Mouse (Mus musculus): ENCODE data around the gene Shld1. TPM values are rescaled to one million over a fixed set of nuclear protein-coding genes. Genes with fewer than 3 reads are reported as not detected.

Gene Shld1
- total RNA-seq, 2 experiments from 2014 or later, result 6.2 to 6.9 TPM

DNA sequence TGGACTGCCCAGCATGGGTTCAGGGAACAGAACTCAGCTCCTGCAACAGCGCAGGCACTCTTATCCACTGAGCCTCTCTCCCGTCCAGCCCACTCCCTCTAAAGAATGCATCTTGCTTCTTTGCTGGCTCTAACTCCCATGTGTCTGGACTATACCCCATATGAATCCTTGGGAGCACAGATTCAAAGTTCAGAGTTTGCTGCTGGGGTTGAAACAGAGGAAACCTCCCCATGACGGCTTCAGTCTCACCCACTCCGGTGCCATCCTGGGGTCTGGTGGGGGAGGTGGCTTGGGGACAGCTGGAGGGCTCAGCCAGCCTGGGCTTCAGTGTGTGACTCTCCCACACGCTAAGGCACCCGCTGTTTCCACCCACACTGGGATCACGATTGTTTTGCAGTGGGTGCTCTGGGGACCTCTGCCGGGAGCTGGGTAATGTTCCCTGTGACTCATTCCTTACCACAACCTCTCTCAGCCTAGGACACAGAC lies 55.2 kb downstream of the Shld1 start:
- DNase-seq, result no peak
- TF ChIP-seq CTCF (IDR thresholded peaks at IDR 0.05), result no peak
- Histone ChIP-seq H3K27ac (no peak overlapping the region), H3K4me3 (no peak overlapping the region)
- intact Hi-C loops (cut with DNase I), result no loop called here

DNA sequence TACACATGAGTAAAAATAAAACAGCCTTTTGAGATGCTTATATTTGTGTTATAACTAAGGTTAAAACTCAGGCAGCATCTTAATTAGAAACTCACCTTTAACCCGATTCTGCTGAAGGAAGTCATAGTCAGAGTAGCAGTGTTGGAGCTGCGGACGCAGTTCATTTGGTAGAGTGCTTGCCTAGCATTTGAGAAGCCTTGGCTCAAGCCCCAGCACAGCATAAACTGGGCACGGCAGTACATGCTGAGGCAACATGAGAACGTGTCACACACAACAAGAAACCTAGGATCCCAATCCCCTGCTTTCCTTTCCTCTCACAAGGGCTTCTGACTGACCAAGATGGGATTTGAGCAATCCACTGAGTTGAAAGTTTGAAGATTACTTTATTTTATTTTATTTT lies 58.1 kb downstream of the Shld1 start:
- intact Hi-C loops (cut with DNase I), result no loop called here
- Histone ChIP-seq H3K4me3 (no peak overlapping the region), H3K27ac (peak overlapping the region; percentile 41)
- peak; percentile 81 for DNase-seq
- TF ChIP-seq CTCF (IDR thresholded peaks at IDR 0.05), result no peak

DNA sequence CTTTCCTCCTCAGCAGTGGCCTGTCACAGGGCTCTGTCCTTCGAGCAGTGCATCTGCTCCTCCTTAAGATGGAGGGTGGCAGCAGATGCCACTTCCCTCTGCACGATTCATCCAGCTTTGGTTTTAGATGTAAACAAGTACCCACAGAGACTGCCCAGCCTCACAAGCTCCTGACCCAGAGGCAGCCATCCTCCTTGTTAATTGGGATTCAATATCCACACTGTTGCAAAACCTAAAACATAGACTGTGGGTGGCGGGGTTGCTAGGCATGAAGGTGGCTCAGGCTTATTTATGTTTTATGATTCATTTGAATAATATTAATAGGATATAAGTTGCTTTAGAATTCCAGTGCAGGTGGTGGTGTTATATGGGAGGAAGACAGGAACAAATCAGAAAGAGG lies 59.4 kb downstream of the Shld1 start:
- intact Hi-C loops (cut with DNase I), result no loop called here
- DNase-seq, result no peak
- Histone ChIP-seq H3K4me3 (no peak overlapping the region), H3K27ac (no peak overlapping the region)
- TF ChIP-seq CTCF (IDR thresholded peaks at IDR 0.05), result no peak

DNA sequence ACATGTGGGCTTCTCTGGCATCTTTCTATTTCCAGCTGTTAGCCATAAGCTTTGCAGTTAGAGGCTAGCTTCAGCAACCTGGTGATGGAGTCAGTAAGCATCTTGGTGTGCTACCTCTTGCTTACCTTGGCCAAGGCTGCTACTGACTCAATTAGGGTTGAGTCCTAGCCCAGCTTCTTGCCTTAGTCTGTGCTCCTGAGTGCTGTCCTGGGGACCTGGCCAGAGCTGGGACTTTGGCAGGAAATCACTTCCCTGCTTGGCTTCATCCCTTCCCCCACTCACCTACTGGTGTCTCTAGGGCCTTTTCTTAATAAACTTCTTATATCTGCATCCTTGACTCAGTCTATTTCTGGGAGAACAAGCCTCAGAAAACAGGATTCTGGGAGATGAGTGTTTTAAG lies 64.0 kb downstream of the Shld1 start:
- intact Hi-C loops (cut with DNase I), result no loop called here
- TF ChIP-seq CTCF (IDR thresholded peaks at IDR 0.05), result no peak
- DNase-seq, result no peak
- H3K4me3 ChIP-seq, result no peak overlapping the region
- H3K27ac ChIP-seq, result no peak overlapping the region

DNA sequence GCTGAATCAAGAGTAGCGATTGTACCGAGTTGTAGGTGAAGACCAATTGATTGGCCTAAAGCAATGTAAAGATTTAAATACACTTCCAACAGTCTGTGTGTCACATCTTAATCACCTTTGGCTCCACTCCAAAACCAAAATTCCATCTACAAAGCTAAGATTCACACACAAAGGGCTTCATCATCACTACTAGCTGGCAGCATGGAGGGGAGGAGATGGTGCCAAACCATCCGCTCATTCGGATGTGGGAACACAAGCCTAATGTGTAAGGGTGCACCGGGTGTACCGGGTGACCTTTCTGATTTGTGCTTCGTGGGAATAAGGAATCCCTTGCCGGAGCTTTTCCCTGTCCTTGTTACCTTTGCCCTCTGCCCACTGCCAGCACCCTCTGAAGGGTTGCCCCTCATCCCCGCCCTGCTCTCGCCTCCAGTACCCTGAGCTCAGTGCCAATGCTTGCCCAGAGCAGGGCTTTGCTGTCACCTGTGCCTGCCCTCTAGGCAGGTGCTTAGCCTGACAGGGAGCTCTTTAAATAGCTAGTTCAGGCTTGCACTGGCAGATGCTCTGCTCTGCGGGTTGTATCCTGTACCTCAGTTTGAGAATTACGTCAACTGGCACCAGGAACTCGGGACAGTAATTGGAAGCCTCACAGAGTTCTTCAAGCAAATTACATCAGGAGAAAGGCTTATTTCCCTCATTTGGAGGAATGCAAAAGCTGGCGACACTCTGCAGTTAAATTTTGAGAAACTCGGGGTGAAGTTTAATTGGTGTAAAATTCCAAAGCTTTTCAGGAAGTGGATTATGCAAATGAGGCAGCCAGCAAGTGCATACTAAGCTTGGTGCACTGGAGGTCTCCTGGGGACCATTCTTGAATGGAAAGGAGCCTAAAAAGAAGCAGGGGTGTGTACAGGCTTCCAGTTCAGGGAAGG lies 64.7 kb downstream of the Shld1 start:
- DNase-seq, result peak; percentile 35
- Histone ChIP-seq H3K4me3 (no peak overlapping the region), H3K27ac (no peak overlapping the region)
- intact Hi-C loops (cut with DNase I), result no loop called here
- no peak for TF ChIP-seq CTCF (IDR thresholded peaks at IDR 0.05)

DNA sequence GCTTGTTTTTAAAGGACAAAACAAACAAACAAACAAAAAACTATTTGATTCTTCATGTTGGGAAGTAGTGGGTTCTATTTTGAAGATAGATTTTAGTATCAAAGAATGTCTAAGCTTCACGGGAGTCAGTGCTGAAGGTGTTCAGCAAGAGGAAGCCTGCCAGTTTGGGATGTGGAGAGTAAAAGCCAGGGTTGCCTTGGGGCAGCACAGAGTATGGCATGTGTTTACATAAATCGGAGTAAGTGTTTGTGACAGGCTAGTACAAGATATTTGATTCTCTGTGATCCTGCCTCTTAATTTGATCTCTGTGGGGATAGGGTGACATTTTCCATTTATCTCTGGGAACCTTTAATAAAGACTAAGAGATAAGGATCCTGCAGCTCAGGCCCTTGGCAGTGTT lies 65.7 kb downstream of the Shld1 start:
- no peak overlapping the region for H3K4me3 ChIP-seq
- no peak for TF ChIP-seq CTCF (IDR thresholded peaks at IDR 0.05)
- no peak for DNase-seq

DNA sequence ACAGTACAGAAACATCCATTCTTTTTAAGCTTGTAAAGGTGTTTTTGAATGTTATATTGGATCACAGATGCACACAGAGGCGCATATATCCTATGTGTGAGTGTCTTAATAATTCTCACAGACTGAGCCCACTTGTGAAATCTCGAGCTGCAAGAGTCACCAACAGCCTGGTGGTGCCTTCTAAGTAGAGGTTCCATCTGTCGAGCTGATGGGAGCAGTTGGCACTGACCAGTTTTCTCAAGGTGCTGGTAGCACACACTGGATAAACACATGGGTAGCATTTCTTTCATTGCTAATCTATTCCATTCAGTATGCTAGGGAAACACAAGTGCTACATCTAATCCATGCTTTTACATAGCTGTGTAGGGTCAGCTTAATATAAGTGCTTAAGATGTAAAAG lies 66.4 kb downstream of the Shld1 start:
- DNase-seq, result no peak
- H3K4me3 ChIP-seq, result no peak overlapping the region
- TF ChIP-seq CTCF (IDR thresholded peaks at IDR 0.05), result no peak
- intact Hi-C loops (cut with DNase I), result no loop called here
- no peak overlapping the region for H3K27ac ChIP-seq

More for the DNA sequence above, 65.7 kb downstream of the Shld1 start:
- H3K27ac ChIP-seq, result no peak overlapping the region
- intact Hi-C loops (cut with DNase I), result no loop called here

DNA sequence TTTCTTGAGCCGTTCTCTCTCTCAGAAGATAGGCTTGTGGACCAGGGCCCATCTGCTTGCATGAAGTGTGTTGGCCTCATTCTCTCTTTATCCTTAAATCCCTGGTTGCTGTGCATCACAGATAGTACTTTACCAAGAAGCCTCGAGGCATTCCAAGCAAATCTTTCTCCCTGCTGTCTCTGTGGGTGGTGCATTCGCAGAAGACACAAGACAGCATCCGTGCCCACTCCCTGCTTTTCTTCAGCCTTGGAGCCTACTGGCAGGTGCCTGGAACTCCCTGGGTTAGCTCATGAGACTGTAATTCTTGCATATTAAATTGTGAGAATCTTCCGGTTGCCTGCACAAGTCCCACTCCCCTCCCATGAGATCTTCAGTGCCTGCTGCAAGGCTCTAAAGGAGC lies 71.2 kb downstream of the Shld1 start:
- H3K4me3 ChIP-seq, result no peak overlapping the region
- no peak for DNase-seq
- intact Hi-C loops (cut with DNase I), result no loop called here
- TF ChIP-seq CTCF (IDR thresholded peaks at IDR 0.05), result no peak
- H3K27ac ChIP-seq, result no peak overlapping the region

DNA sequence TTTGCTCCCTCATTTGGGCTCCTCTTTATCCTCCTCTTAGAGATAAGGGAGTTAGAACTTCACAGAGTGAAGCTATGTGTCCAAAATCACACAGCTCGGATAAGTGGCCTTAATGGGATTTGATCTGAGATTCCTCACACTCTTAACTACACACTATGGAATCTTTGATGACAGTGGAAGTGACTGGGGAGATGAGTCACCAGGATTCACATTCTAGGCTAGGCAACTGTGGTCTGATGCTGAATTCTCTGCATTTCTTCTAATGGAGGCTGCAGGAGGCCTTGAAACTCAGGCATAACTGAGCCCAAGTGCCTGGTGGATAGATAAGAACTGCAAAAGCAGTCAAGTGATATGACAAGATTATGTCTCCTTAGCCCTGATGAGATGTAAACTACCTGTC lies 84.1 kb downstream of the Shld1 start:
- no peak for TF ChIP-seq CTCF (IDR thresholded peaks at IDR 0.05)
- Histone ChIP-seq H3K27ac (no peak overlapping the region), H3K4me3 (no peak overlapping the region)
- no peak for DNase-seq
- intact Hi-C loops (cut with DNase I), result no loop called here

DNA sequence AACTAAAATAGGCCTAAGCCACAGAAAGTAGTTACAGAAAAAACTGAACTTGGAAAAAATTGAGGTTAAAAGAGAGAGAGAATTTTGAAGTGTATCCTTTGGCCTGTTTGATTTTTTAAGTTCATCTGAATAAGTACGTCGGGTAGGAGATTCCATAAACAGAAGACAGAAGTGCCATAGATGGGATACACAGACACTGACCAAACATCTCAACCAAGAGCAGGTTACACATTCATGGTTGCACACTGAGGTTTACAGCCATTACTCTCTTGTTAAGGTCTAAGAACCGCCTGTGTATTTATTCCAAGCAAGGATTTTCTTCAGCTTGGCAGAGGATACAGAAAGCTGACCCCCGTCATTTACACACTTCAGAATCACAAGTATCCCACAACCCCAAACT lies 94.2 kb downstream of the Shld1 start, which contains the start of gene Chgb:
Chgb (plus strand) TSS at position 301 of the 400 bp plus-strand sequence.
- intact Hi-C loops (cut with DNase I), result no loop called here
- 0 out of 2 replicates have a peak within 1 kb of the TSS, but pooled peaks have one; percentile 26 for H3K4me3 ChIP-seq

DNA sequence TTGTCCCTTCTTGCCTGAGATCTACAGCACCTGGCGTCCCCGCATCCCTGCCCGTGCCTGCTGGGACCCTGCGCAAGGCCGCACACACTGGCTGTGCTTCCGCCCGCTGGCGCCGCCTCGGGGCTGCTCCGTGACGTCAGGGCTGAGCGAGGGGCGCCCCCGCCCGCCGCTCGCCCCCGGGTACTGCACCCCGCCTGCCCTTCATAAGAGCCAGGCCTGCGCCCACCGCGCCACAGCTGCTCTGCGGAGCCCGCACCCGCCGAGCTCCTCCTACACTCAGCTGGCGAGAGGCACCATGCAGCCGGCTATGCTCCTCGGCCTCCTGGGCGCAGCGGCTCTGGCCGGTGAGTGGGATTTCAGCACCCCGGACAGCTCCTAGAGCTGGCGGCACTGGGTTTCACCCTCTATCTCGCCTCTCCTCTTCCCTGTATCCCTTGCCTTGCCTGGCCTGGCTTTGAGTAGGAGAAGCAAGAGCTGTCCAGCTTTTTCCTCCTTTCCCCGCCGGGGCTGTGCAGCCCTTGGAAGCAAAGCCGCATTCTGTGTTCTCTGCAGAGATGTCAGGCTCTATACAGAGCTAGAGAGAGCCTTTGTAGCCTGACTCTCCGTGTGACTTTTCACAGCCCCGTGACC lies 94.8 kb downstream of the Shld1 start:
- peak; percentile 85 for DNase-seq
- Histone ChIP-seq H3K27ac (no peak overlapping the region), H3K4me3 (0 out of 2 replicates have a peak overlapping the region, but pooled peaks have one; percentile 26)
- intact Hi-C loops (cut with DNase I), result no loop called here
- TF ChIP-seq CTCF (IDR thresholded peaks at IDR 0.05), result no peak

More for the DNA sequence above, 94.2 kb downstream of the Shld1 start, which contains the start of gene Chgb:
- no peak for DNase-seq
- TF ChIP-seq CTCF (IDR thresholded peaks at IDR 0.05), result no peak
- no peak within 1 kb of the TSS for H3K27ac ChIP-seq

DNA sequence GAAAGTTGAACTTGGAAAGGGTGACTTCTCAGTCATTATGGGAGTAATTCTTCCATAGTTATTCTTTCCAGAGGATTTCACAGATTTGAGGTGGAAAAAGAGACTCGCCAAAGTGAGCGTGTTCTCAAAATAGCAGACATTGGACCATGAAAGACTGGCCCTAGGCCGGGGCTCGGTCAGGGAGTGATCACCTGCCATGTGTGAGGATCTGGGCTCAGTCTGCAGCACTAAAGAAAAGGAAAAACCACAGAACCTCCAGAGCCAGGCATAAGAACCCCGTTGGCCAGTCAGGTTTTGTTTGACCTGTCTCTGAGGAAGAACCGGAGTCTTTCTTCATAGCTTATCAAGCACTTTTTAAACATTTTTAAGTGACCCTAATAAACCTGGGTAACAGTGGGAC lies 97.3 kb downstream of the Shld1 start:
- Histone ChIP-seq H3K4me3 (no peak overlapping the region), H3K27ac (no peak overlapping the region)
- intact Hi-C loops (cut with DNase I), result no loop called here
- no peak for DNase-seq
- no peak for TF ChIP-seq CTCF (IDR thresholded peaks at IDR 0.05)

All from gastrocnemius, adult 2 months (tissue).